Mouse (Mus musculus): Measurements from ENCODE around the gene Inka1.
A peak's percentile ranks its signal among the peaks of the same experiment; 100 is the strongest.
"Not testable (repeated sequence)": the region's sequence is repeated elsewhere in the genome, so short reads cannot be mapped to it uniquely, and the experiment has no call there.

The Inka1 gene

DNA sequence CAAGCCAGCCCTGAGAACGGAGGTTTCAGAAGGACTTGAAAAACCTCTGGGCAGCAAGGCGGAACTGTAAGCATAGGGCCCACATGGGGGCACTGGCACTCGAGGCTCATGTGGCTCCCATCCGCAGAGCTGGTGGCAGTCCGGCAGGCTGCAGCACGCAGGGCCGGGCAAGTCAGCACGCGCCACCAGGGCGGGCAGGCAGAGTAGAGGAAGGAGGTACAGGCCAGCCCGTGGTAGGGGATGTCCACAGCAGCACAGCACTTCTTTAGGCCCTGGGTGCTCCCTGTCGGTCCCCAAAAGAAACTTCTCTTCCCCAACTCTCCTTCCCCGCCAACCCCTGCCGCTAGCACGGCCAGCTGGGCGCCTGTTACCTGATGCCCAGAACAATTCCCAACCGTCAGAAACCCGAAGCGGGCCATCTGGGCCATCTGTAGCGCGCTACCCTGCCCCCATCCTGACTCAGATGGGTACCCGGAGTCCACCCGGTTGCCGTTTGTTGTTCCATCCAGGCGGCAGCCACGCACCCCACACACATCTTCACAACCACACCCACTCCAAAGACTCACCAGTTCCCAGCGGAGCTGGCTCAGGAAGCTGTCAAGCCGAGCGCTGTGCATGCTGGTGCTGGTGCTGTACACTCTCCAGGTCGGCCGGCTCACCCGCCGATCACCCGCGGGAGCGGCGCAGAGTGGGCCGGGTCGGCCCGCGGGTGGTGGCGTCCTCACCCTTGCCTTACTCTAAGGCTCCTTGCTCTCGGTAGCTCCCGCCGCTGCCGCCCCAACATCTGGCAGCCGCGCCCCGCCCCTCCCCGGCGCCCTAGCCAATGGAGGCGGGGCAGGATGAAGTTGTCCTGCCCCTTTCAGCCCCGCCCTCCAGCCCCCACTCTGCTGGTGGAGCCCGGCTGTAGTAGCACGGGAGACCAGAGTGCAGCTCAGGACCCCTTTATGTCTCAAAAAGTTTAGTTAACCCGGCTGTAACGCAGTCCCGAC, at the start of gene Inka1:
TSS of gene Inka1 (minus strand) at position 749 of the 989 bp plus-strand sequence.
- DNase-seq (ENCODE audit: low spot score in 2 of 2), result peak in 1 of 2 experiments; percentile 60

DNA sequence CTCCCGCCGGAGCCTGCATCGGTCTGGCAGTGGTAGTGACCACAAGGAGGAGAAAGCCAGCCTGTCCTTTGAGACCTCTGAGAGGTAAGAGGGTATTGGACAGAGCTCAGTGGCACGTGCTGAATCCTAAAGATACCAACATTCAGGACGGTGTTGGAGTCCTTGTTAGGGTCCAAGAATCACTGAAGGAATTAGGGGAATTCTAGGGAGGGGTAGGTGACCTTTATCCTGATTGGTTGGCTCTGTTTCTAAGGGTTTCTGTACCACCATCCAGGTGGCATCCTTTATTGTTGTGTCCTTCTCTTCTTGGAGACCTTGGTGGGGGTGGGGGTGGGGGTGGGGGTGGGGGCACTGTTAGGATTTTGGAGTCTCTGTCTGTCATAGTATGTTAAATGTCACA, 46.4 kb upstream of the Inka1 start:
- DNase-seq (ENCODE audit: low spot score in 2 of 2), result no peak

DNA sequence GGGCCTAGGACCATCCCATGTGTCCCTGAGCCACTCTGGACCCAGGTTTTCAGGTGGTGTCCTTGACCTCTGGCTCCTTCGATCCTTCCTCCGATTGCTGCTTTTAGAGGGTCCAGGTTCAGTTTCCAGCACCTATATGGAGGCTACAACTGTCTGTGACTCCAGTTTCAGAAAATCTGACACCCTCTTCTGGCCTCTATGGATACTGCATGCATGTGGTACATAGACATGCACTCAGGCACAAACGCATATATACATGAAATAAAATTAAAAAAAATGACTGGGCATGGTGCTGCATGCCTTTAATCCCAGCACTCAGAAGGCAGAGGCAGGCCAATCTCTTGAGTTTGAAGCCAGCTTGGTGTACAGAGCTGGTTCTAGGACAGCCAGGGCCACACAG, 42.2 kb upstream of the Inka1 start:
- no peak for DNase-seq (ENCODE audit: low spot score in 2 of 2)

DNA sequence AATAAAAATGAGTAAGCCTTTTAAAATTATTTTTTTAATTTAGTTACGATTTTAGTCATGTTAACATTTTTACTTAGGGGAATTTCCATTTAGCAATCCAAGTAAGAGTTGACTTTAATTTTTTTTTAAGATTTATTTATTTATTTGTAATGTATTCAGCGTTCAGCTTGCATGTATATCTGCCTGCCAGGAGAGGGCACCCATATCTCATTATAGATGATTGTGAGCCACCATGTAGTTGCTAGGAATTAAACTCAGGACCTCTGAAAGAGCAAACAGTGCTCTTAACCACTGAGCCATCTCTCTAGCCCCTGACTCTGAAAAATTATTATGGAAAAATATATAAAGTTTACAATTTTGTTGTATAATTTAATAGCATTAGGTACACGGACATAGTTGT, 40.9 kb upstream of the Inka1 start:
- no peak for DNase-seq (ENCODE audit: low spot score in 2 of 2)

DNA sequence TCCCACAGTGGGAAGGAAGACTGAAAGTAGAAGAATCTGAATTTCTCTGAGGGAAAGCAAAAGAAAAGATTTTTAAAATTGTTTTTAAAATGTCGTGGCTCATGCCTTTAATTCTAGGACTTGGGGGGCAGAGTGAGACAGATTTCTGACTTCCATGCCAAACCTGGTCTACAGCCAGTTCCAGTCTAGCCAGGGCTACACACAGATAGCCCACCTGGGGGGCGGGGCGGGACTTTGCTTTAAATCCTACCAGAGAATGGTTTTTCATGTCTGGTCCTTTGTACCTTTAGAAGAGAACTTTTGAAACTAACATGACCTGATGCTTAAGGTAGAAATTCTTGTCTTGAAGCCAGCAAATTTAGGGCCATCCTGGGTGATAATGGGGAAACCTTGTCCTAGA, 37.5 kb upstream of the Inka1 start:
- no peak for DNase-seq (ENCODE audit: low spot score in 2 of 2)

DNA sequence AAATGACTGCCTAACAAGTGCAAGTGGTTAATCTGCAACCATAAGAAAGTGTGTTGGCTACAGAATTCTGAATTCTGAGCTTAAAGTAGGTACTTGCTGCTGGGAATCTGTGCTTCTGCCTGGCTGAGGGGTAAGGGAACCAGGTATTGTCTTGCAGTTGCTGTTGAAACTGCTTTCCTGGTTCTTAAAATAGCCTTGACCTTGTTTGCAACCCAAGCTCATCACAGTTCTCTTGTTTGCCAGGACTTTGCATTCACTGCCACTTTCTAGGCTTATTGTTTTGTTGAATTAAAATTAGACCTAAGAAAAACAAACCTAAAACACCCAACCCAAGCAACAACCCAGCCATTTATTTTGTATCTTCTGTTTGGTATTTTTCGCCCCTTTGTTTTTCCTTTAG, 35.1 kb upstream of the Inka1 start:
- DNase-seq (ENCODE audit: low spot score in 2 of 2), result no peak

DNA sequence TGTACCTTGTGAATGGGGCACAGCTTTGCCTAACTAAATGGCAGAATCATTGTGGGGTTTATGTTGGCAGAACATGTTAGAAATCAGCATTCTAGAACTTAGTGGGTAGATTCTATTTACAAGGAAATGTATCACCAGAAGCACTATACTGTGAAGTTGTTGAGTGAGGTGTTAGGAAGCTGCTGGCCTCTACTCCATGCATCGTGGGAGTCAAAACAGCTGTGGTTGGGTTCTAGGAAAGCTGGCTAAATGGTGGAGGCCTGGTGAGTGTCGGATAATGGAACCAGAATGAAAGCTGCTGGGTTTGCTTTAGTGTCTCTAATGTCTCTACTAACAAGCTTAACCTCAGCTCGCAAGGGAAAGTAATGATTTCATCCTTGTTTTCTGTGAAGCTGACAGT, 31.4 kb upstream of the Inka1 start:
- no peak for DNase-seq (ENCODE audit: low spot score in 2 of 2)

DNA sequence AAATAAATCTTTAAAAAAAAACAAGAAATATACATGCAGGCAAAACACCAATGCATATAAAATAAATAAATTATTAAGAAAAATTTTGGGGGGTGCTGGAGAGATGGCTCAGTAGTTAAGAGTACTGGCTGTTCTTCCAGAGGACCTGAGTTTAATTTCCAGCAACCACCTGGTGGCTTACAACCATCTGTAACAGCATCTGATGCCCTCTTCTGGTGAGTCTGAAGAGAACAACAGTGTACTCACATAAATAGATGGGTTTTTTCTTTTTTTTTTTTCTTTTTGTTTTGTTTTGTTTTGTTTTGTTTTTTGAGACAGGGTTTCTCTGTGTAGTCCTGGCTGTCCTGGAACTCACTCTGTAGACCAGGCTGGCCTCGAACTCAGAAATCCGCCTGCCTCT, 27.9 kb upstream of the Inka1 start:
- DNase-seq (ENCODE audit: low spot score in 2 of 2), result not testable (repeated sequence)

DNA sequence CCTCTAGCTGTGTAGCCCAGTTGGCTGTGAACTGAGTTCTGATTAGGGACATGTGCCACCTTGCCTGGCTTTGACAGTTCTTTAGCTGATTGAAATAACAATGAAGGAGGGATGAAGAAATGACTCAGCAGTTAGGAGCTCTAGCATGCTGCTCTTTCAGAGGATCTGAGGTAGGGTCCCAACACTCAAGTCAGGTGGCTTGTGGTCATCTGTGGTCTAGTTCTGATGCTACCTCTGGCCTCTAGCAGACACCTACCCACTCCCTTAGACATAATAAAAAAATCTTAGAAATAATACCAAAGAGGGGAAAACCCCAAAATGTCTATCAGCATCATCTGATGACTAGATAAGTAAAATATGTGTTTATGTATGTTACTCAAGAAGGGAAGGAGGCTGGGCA, 24.7 kb upstream of the Inka1 start:
- no peak for DNase-seq (ENCODE audit: low spot score in 2 of 2)

DNA sequence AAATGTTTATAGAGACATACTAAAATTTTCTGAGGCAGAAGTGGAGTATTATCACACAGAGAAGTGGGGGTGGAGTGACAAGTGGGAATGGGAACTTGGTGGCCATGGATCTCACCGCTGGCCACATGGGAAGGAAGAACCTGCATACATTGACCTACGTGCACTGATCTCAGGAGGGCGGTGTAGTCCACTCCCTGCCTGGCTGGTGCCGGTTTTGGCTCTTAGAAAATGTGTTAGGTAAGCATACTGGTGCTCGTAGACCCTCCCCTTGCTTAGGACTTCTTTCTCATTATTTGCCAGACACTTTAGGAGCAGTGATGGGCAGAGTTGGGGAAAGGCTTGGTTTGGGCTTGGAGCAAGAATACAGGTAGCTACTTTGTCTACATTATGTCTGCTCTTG, 22.4 kb upstream of the Inka1 start:
- DNase-seq (ENCODE audit: low spot score in 2 of 2), result no peak

DNA sequence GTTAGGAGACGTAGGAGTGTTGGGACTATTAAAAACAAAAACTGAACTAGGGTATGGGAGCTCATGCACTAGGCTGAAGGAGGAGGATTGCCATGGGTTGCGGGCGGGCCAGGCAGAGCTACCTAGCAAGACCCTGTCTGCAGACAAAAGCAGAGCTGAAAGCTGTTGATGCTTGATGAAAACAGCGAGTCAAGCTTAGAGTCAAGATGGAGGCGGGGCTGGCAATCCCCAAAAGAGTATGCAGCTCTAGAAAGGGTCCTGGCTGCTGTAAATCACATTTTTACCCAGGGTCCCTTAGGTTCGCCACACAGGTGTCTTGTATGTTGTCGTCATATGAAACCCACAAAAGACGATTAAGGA, 17.8 kb upstream of the Inka1 start:
- no peak for DNase-seq (ENCODE audit: low spot score in 2 of 2)

DNA sequence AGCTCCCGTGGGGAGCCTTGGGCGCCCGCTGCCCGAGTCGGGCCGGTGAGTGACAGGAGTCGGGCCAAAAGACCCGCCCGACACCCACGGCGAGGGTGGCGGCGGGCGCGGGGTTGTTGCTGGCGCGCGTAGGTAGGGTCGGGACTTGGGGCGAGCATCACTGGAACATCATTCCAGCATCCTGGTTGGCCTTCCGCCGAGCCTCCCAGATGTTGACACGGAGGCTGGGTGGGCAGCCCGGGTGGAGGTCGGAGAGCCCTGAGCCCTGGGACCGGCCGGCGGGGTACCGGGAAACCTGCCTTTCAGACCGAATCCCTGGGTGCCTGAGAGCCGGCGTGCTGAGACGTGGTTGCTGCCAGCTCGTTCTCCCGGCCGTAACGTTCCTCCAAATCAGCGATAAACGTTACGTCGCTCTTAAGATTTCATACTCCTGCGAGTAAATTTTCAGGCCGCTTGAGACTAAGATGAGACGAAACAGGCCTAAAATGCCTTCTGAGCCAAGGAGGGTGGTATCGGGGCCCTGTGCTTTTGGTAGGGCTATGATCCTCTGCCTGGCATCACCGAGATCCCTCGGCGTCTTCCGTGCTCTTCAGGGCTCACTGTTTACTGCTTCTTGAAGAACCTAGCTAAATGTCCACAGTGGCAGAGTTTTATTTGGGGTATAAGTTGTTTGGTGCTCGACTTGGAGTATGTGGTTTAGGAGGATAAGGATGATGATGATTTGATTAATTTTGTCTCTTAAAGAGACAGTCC, 17.3 kb upstream of the Inka1 start:
- DNase-seq (ENCODE audit: low spot score in 2 of 2), result no peak

DNA sequence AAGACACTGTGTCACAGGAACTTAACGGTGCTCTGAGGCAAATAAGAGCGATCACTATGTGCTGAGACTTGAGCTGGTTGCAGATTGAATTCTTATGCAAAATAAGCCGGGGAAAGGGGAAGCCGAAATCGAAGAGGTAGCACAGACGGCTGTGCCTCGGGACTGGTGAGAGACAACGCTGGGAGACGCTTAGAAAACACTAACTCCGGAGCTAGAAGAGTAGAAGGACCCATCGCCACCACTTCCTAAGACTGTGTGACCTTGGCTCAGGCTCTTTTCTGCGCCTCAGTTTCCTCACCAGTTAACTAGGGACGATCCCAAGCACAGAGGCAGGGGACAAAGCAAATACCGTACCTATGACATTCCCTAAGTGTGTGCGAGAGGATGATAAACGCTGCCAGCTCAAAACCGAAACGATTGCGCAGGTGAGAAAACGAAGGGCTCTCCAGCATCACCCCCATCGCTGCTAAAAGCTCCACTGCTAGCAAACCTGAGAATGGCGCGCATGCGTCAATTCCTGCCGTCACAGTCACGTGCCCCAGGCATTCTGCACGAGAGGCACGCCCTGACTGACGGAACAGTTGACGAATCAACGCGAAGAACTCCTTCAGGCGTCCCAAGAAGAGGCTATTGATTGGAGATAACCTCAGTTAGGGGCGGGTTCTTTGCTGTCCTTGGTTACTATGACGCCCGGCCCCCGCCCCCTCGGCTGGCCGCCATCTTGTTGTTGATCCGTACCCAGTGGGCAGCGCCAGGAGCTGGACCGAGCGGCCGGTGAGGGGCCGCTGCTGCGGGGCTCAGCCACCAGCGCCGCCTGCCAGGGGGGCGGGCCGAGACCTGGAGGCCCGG, 16.5 kb upstream of the Inka1 start, which contains the start of gene Ip6k1:
TSS of gene Ip6k1 (plus strand) at position 580 of the 849 bp plus-strand sequence.
- peak; percentile 100 for DNase-seq (ENCODE audit: low spot score in 2 of 2)

DNA sequence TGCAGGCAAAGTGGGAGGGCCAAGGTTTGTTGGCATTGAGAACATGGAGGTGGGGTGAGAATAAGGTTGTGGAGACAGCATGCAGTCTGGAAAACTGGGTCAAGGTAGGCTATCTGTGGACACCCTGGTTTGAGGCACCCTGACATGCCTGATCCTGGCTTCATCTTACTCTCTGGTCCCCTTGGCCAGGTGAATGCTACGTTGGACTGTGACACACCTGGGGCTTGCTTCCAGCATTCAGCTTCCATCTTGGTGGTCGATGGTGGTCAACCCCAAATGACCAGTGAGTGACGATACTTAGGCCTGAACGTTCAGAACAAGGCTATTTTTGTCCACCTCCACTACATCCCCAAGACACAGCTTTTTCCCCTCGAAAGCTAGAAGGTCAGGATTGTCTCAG, 10.4 kb upstream of the Inka1 start, which contains the start of gene Gm20662:
TSS of gene Gm20662 (plus strand) at position 301 of the 400 bp plus-strand sequence.
- no peak for DNase-seq (ENCODE audit: low spot score in 2 of 2)

DNA sequence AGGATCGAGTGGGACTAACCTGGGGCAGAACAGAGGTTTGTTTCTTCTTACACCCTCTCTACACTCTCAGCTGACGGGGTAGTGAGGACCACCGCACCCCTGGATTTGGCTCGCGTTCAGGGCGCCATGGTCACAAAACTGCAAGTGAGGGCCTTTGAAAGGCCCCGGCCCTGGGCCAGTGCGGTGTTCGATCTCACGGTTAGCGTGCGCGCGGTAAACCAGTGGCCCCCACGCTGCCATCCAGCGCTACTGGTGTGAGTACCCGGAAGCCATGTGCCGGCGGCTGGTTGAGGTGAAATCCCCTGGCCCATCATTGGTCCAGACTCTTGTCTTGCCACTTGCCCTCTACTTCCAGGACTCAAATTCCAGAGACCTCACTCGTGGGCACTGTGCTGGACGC, 9.8 kb upstream of the Inka1 start:
- no peak for DNase-seq (ENCODE audit: low spot score in 2 of 2)

DNA sequence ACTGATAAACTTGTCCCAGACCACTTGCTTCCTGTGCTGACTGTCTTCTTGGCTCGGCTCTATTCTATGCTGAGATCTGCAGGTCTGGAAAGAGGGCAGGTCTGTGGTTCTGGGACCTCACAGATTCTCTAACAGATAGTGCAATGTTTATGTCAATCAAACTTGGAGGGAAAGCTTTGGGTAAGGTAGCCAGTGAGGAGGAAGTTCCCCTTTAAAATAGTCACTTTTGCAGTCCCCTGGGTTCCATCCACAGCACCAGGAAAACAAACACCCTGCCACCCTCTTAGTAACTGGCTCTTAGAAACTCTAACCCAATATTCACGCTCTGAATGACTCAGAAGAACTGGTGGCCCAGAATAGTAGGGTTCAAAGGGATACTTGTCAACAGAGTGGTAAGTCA, 8.8 kb upstream of the Inka1 start:
- no peak for DNase-seq (ENCODE audit: low spot score in 2 of 2)

DNA sequence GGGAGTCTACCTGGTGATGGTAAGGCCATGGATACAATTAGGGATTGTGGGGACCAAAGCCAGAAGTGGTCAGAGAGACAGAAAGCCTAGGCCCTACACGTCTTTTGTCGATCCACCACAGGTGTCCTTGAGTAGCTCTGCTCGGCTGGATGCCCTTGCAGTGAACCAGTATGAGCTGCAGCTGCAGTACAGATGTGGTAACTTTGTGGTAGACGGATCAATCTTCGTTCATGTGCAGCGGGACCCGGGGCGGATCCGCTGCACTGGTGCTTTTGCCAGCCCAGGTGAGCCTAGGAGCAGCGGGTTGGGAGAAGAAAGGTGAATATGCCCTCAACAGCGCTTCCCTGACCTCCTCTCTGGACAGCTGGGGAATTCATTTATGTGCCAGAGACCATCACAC, 7.3 kb upstream of the Inka1 start:
- DNase-seq (ENCODE audit: low spot score in 2 of 2), result no peak

DNA sequence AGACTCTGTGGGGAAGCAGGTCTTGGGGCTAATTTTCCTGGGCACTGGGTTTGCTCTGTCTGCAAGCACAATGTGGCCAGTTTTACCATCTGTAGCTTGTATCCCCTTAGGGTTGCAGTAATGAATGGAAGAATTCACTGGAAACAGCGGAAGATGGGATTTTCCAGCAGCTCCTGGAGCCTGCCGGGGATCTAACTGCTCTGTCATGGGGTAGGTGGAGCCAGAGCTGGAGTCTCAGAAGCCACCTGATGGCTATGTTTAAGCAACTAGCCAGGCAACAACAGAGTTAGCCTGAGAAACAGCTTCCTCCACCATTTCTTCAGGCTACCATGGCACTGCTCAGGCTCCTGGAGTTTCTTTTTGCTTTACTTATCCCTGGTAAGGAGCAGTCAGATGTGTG, 6.5 kb upstream of the Inka1 start, which contains the start of gene Cdhr4:
TSS of gene Cdhr4 (plus strand) at position 301 of the 400 bp plus-strand sequence.
- DNase-seq (ENCODE audit: low spot score in 2 of 2), result no peak

DNA sequence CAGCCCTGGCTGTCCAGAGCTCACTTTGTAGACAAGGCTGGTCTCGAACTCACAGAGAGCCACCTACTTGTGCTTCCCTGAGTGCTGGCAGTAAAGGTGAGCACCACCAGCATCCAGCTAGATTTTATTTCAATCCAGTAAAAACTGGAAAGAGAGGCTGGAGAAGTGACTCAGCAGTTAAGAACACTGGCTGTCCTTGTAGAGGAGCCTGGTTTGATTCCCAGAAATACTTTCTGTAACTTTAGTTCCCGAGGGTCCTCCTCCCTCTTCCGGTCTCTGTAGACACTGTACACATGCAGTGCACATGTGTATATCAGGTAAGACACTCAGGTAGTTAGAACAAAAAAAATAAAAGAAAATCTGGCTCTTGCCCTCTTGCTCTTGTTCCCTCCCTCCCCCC, 2.3 kb upstream of the Inka1 start:
- no peak for DNase-seq (ENCODE audit: low spot score in 2 of 2)

DNA sequence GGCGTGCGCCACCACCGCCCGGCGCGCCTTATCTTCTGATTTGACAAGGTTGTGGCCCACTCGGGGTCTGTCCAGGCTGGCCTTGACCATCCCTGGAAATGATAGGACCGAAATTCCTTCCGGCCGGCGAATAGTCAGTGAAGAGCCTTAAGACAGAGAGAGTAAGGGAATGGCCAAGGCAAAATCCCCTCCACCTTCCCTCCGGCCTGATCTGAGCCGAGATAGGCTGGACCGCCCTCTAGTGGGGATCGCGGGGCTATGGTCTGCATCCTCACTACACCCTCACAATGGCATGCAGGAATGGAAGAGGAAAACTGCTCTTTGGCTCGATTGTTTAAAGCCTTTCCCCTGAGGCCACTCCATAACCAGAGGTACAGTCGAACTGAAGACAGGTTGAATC, 697 bp upstream of the Inka1 start:
- peak in 1 of 2 experiments; percentile 67 for DNase-seq (ENCODE audit: low spot score in 2 of 2)

DNA sequence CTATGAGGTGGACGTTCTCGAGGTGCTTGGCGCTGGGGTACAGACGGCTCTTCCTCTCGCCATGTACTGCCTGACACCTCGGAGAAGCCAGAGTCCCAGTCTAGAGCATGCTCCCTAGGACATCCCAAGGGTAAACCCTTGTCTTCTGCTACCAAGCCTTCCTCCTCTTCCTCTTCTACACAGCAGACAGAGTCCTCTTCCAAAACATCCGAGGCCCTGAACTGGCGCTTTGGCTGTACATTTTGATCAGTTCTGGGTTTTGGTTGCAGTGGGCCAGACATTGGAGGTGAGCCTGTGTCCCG, 974 bp downstream of the Inka1 start:
- no peak for DNase-seq (ENCODE audit: low spot score in 2 of 2)
